Mouse (Mus musculus) embryonic facial prominence, embryonic 13.5 days (tissue): ENCODE measurements around the gene Hmox1. TPM values are rescaled to one million over a fixed set of nuclear protein-coding genes. Genes with fewer than 3 reads are reported as not detected.

Experiments used
- ATAC-seq: fragments of 200-750 bp; cut with Nextera tagmentation; 2 replicates; pipeline ENCODE4 v1.8.0; 2017; ENCODE audit warnings: low read depth; ENCODE audit not compliant: insufficient number of reproducible peaks, insufficient read depth, low FRiP score, low TSS enrichment
- H3K27ac ChIP-seq: fragments of 300-500 bp; sonication (generic); 2 replicates; pipeline ENCODE4 v1.5.1; 2015; ENCODE audit warnings: moderate library complexity, mild to moderate bottlenecking, inconsistent platforms
- H3K27me3 ChIP-seq: fragments of 300-500 bp; sonication (generic); 2 replicates; pipeline ENCODE4 v1.6.1; 2015; ENCODE audit warnings: mild to moderate bottlenecking, inconsistent platforms
- H3K36me3 ChIP-seq: fragments of 300-500 bp; sonication (generic); 2 replicates; pipeline ENCODE4 v1.6.1; 2015; ENCODE audit warnings: mild to moderate bottlenecking, inconsistent platforms
- H3K4me1 ChIP-seq: fragments of 300-500 bp; sonication (generic); 2 replicates; pipeline ENCODE4 v1.6.1; 2015; ENCODE audit warnings: inconsistent platforms
- H3K4me2 ChIP-seq: fragments of 300-500 bp; sonication (generic); 2 replicates; pipeline ENCODE4 v1.6.1; 2015; ENCODE audit warnings: moderate library complexity, mild to moderate bottlenecking, inconsistent platforms
- H3K4me3 ChIP-seq: fragments of 300-500 bp; sonication (generic); 2 replicates; pipeline ENCODE4 v1.5.1; 2015; ENCODE audit warnings: mild to moderate bottlenecking, inconsistent platforms
- H3K9ac ChIP-seq: fragments of 300-500 bp; sonication (generic); 2 replicates; pipeline ENCODE4 v1.6.1; 2015; ENCODE audit warnings: mild to moderate bottlenecking, inconsistent platforms
- H3K9me3 ChIP-seq: fragments of 300-500 bp; sonication (generic); 2 replicates; pipeline ENCODE4 v1.6.1; 2016; ENCODE audit warnings: inconsistent platforms
- WGBS: fragments of 180-500 bp; shearing (Covaris S2); methylation state at CpG from one replicate; pipeline ENCODE4 v1.1.7; 2015; ENCODE audit warnings: mixed read lengths; 5-methylcytosine and 5-hydroxymethylcytosine counted together
- polyA plus RNA-seq: library from polyadenylated mRNA; unstranded; fragments of >200 nt; fragmentation: Nextera tagmentation; extraction: Ambion mirVana; gene quantifications from 2 replicates; pipeline ENCODE4 v1.2.1, GENCODE M21; 2015

Hmox1 gene
- polyA plus RNA-seq, result 24.0 and 29.0 TPM in 2 replicates

- Histone ChIP-seq H3K4me1 (peaks cover 30% of the 10 kb centered on the region), H3K4me3 (peak within 1 kb of the TSS; percentile 65), H3K27me3 (no peaks in the 10 kb centered on the region), H3K9me3 (no peaks in the 10 kb centered on the region), H3K9ac (peak within 1 kb of the TSS; percentile 79), H3K4me2 (peak within 1 kb of the TSS; percentile 78), H3K36me3 (peaks cover 25% of the 10 kb centered on the region), H3K27ac (no peak within 1 kb of the TSS; the same call in 1 of the 2 replicates)
- under 1% methylated on average over 36 of the region's 36 CpGs for WGBS
- ATAC-seq, result peak; percentile 84
These were observed at the start of gene Hmox1 for GRCm38 (mm10) chr8:75093399-75094156. Hmox1 (plus strand) TSS chr8:75093621.

DNA sequence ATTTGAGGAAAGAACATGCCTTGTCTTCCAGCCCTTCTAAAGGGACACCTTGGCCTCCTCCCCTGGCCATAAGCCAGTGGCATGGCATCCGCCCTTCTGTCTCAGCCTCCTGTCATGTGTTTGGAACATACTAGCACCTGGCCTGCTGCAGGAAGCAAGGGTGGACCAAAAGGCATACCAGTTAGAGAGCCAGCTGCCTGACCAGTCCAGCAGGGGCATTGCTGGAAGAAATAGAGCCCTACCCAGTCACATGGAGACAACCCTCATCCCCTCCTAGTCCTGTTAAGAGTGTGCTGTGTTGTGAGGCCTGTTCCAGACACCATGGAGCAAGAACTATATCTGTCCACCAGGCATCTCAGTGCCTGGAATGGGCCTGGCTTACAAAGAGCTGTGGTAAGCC is 47.1 kb upstream of the Hmox1 start:
- no peaks in the 10 kb centered on the region for H3K27me3 ChIP-seq
- no peak overlapping the region for H3K4me2 ChIP-seq
- no peak overlapping the region for H3K4me3 ChIP-seq
- H3K4me1 ChIP-seq, result no peaks in the 10 kb centered on the region
- H3K36me3 ChIP-seq, result 0 out of 2 replicates have a peak, but pooled peaks cover 3% of the 10 kb centered on the region
- 91% methylated on average over 1 of the region's 1 CpGs for WGBS
- ATAC-seq, result no peak
- no peak overlapping the region for H3K9ac ChIP-seq
- H3K9me3 ChIP-seq, result no peaks in the 10 kb centered on the region
- H3K27ac ChIP-seq, result no peak overlapping the region

DNA sequence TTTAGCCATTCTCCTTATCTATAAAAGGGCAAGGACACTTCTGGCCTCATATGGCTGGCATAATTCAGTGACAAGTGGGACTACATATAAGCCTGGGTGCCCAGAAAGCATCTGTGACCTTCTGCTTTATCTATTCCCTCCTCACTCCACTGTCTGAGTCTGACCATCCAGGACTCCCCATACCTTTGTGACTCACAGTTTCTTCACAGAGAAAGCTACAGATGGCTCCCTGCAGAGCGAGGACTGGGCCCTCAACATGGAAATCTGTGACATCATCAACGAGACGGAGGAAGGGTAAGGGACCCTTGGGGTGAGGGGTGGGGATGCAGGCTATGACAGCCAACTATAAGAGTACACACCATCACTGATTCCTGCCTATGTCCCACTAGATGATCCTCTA is 45.6 kb upstream of the Hmox1 start:
- no peaks in the 10 kb centered on the region for H3K4me1 ChIP-seq
- H3K36me3 ChIP-seq, result peaks cover 10% of the 10 kb centered on the region
- no peaks in the 10 kb centered on the region for H3K27me3 ChIP-seq
- no peak overlapping the region for H3K4me3 ChIP-seq
- no peaks in the 10 kb centered on the region for H3K9me3 ChIP-seq
- WGBS, result 89% methylated on average over 3 of the region's 3 CpGs
- no peak overlapping the region for H3K4me2 ChIP-seq
- no peak overlapping the region for H3K9ac ChIP-seq
- no peak overlapping the region for H3K27ac ChIP-seq
- no peak for ATAC-seq

DNA sequence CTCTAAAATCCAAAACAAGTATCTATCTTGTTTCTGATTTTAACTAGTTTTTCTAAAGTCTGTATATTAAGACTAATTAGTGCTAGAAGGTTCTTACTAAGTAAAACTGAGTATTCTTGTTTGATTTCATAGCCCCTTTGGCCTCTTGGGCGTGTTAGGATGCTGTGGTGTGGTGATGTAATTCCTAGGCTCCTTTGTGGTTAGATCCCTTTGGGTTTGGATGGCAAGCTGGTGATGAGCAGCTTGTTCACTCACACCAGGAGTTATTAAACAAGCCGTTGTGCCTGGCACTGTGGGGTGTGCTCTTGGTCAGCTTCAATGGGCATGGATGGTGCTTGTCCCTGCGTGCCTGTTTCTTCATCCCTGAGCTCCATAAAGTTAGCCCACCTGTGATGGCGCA is 40.1 kb upstream of the Hmox1 start:
- WGBS, result 86% methylated on average over 4 of the region's 4 CpGs
- Histone ChIP-seq H3K27ac (no peak overlapping the region), H3K4me1 (no peaks in the 10 kb centered on the region), H3K27me3 (no peaks in the 10 kb centered on the region), H3K9me3 (no peaks in the 10 kb centered on the region), H3K4me2 (no peak overlapping the region), H3K4me3 (no peak overlapping the region), H3K9ac (no peak overlapping the region), H3K36me3 (peaks cover 28% of the 10 kb centered on the region)
- ATAC-seq, result no peak

DNA sequence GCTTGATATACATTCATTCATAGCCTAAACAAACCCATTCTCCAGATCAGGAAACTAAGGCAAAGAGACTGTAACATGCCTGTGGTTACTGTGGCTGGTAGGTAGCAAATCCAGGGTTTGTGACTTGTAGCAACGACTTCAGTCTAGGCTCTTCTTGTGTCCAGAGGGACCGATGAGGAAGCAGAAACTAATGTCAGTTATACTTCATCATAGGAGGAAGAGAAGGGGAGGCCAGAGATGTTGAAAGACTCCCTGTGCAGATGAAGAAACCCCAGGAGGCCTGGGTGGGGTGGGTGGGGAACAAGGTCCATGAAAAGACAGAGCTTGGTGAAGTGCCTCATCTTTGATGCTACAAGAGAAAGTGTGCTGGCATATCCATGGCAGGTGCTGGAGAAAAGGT is 37.7 kb upstream of the Hmox1 start:
- Histone ChIP-seq H3K9ac (no peak overlapping the region), H3K4me2 (no peak overlapping the region), H3K36me3 (peaks cover 35% of the 10 kb centered on the region), H3K4me3 (no peak overlapping the region), H3K27ac (no peak overlapping the region), H3K4me1 (no peaks in the 10 kb centered on the region), H3K27me3 (no peaks in the 10 kb centered on the region), H3K9me3 (no peaks in the 10 kb centered on the region)
- ATAC-seq, result no peak
- 87% methylated on average over 2 of the region's 2 CpGs for WGBS

- H3K27me3 ChIP-seq, result no peaks in the 10 kb centered on the region
- no peak overlapping the region for H3K9ac ChIP-seq
- ATAC-seq, result no peak
- H3K4me1 ChIP-seq, result no peaks in the 10 kb centered on the region
- no peak overlapping the region for H3K27ac ChIP-seq
- H3K36me3 ChIP-seq, result peaks cover 42% of the 10 kb centered on the region
- no peaks in the 10 kb centered on the region for H3K9me3 ChIP-seq
- no peak overlapping the region for H3K4me2 ChIP-seq
- 78% methylated on average over 6 of the region's 6 CpGs for WGBS
- H3K4me3 ChIP-seq, result no peak overlapping the region
These were observed 33.4 kb upstream of the Hmox1 start for GRCm38 (mm10) chr8:75060022-75060421.

- Histone ChIP-seq H3K4me1 (no peaks in the 10 kb centered on the region), H3K27me3 (no peaks in the 10 kb centered on the region), H3K9ac (no peak overlapping the region), H3K27ac (no peak overlapping the region), H3K36me3 (peaks cover 50% of the 10 kb centered on the region), H3K4me2 (no peak overlapping the region), H3K4me3 (no peak overlapping the region), H3K9me3 (no peaks in the 10 kb centered on the region)
- WGBS, result 89% methylated on average over 2 of the region's 2 CpGs
- no peak for ATAC-seq
These were observed 32.6 kb upstream of the Hmox1 start for GRCm38 (mm10) chr8:75060815-75061214.

DNA sequence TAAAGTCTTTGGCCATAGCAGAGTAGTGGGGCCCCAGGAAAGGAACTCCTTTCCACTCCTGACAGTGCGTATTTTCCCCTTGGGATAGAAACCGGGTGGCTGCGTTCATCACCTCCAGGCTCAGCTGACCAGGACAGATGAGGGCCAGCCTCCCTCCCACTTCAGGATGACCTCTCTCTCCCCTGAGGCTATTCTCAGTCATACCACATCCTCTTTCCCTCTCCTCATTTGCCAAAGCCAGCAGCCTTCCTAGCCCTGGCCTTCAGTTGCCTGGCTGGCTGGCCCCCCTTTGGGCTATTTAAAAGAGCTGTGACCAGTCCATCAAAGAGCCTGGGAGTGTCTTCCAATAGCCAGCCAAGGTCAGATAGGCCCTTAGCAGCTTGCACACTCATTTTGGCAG is 30.1 kb upstream of the Hmox1 start:
- Histone ChIP-seq H3K27me3 (no peaks in the 10 kb centered on the region), H3K4me1 (no peaks in the 10 kb centered on the region), H3K4me3 (no peak overlapping the region), H3K9me3 (no peaks in the 10 kb centered on the region), H3K9ac (no peak overlapping the region), H3K36me3 (peaks cover 44% of the 10 kb centered on the region), H3K27ac (no peak overlapping the region), H3K4me2 (no peak overlapping the region)
- WGBS, result 32% methylated on average over 3 of the region's 3 CpGs
- no peak for ATAC-seq

GRCm38 (mm10) chr8:75064790-75065189 is 28.6 kb upstream of the Hmox1 start:
- WGBS, result 89% methylated on average over 3 of the region's 3 CpGs
- ATAC-seq, result no peak
- peaks cover 36% of the 10 kb centered on the region for H3K36me3 ChIP-seq

GRCm38 (mm10) chr8:75067287-75067686 is 26.1 kb upstream of the Hmox1 start:
- ATAC-seq, result no peak
- WGBS, result 69% methylated on average over 6 of the region's 6 CpGs
- no peak overlapping the region for H3K27ac ChIP-seq
- peaks cover 3% of the 10 kb centered on the region for H3K4me1 ChIP-seq
- H3K36me3 ChIP-seq, result peaks cover 29% of the 10 kb centered on the region
- H3K4me2 ChIP-seq, result no peak overlapping the region
- no peaks in the 10 kb centered on the region for H3K9me3 ChIP-seq
- no peak overlapping the region for H3K9ac ChIP-seq
- H3K4me3 ChIP-seq, result no peak overlapping the region
- H3K27me3 ChIP-seq, result no peaks in the 10 kb centered on the region

More at GRCm38 (mm10) chr8:75064790-75065189, 28.6 kb upstream of the Hmox1 start:
- Histone ChIP-seq H3K9me3 (no peaks in the 10 kb centered on the region), H3K27me3 (no peaks in the 10 kb centered on the region), H3K27ac (no peak overlapping the region), H3K4me1 (no peaks in the 10 kb centered on the region), H3K4me3 (no peak overlapping the region), H3K9ac (no peak overlapping the region), H3K4me2 (no peak overlapping the region)

DNA sequence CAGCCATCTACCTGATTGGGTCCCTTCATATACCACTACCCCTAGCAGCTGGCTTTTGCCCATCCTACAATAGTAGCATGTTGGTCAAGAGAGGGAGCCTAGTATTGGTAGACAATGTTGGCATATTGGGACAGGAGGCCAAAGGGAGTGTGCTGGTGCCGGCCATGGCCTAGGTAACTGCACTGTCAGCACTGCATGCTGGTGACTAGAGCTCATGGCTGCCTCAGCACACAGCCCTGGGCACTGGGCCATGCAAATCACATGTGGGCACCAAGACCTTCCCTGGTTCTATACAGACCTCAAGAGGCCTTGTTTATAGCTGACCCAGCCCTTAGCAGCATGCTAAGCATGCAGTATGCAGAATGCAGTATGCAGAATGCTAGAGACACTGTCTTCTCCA is 23.1 kb upstream of the Hmox1 start:
- Histone ChIP-seq H3K4me3 (no peak overlapping the region), H3K36me3 (peaks cover 16% of the 10 kb centered on the region), H3K9me3 (no peaks in the 10 kb centered on the region), H3K4me1 (peaks cover 3% of the 10 kb centered on the region), H3K9ac (no peak overlapping the region), H3K27ac (no peak overlapping the region), H3K27me3 (no peaks in the 10 kb centered on the region), H3K4me2 (no peak overlapping the region)
- 85% methylated on average over 1 of the region's 1 CpGs for WGBS
- ATAC-seq, result no peak

DNA sequence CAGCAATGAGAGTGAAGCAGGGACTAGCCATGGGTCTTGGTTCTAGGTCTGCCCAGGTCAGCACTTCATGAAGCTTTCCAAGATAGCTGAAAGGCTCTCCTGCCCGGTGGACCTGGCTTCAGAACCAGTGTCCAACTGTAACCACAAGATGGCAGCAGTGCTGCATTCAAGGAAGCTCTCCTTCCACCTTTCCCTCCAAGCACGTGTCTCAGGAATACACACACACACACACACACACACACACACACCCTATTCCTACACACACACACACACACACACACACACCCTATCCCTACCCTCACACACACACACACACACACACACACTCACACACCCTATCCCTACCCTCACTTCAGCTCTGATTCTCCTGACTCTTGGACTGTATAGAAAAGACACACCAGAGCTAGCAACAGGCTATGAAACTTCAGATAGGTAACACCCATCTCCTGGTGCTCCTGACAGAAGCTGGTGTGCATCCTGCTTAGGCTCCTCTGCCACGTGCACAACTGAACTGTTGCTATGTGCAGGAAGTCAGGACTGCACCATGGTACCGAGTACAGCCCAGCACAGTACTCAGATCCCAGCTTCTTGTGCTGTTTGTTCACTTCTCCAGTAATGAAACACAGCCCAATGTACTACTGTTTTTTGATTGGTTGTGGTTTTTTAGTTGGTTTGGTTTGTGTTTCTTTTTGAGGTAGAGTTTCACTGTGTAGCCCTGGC is 21.6 kb upstream of the Hmox1 start:
- H3K36me3 ChIP-seq, result peaks cover 5% of the 10 kb centered on the region; the same call in 1 of the 2 replicates
- no peak overlapping the region for H3K27ac ChIP-seq
- H3K27me3 ChIP-seq, result no peaks in the 10 kb centered on the region
- no peak overlapping the region for H3K4me2 ChIP-seq
- no peak overlapping the region for H3K9ac ChIP-seq
- no peak overlapping the region for H3K4me3 ChIP-seq
- 23% methylated on average over 4 of the region's 4 CpGs for WGBS
- peaks cover 3% of the 10 kb centered on the region for H3K4me1 ChIP-seq
- H3K9me3 ChIP-seq, result no peaks in the 10 kb centered on the region
- peak; percentile 35; the same call in 1 of the 2 replicates for ATAC-seq
